Mouse (Mus musculus) intestine, embryonic 16.5 days (tissue): Measurements from ENCODE around the gene 2510002D24Rik. TPM values are rescaled to one million over a fixed set of nuclear protein-coding genes. Genes with fewer than 3 reads are reported as not detected.

Experiments used
- ATAC-seq: fragments of 200-750 bp; cut with Nextera tagmentation; 2 replicates; pipeline ENCODE4 v1.8.0; 2017; ENCODE audit warnings: moderate TSS enrichment, moderate library complexity
- H3K27ac ChIP-seq: fragments of 300-500 bp; sonication (generic); 2 replicates; pipeline ENCODE4 v1.5.1; 2014; ENCODE audit warnings: mild to moderate bottlenecking, low read length
- H3K27me3 ChIP-seq: fragments of 300-500 bp; sonication (generic); replicated peaks from 2 replicates; pipeline ENCODE4 v1.6.1; 2014; ENCODE audit warnings: low read length, control low read depth, mixed read lengths; ENCODE audit not compliant: control insufficient read depth, insufficient read depth
- H3K36me3 ChIP-seq: fragments of 300-500 bp; sonication (generic); 2 replicates; pipeline ENCODE4 v1.6.1; 2014; ENCODE audit warnings: low read length, control low read depth; ENCODE audit not compliant: control insufficient read depth, insufficient read depth
- H3K4me1 ChIP-seq: fragments of 300-500 bp; sonication (generic); 2 replicates; pipeline ENCODE4 v1.6.1; 2014; ENCODE audit warnings: low read length, control low read depth, mixed read lengths; ENCODE audit not compliant: control insufficient read depth, insufficient read depth
- H3K4me2 ChIP-seq: fragments of 300-500 bp; sonication (generic); 2 replicates; pipeline ENCODE4 v1.6.1; 2014; ENCODE audit warnings: low read depth, low read length, control low read depth
- H3K4me3 ChIP-seq: fragments of 300-500 bp; sonication (generic); 2 replicates; pipeline ENCODE4 v1.5.1; 2014; ENCODE audit warnings: mild to moderate bottlenecking, low read length
- H3K9ac ChIP-seq: fragments of 300-500 bp; sonication (generic); 2 replicates; pipeline ENCODE4 v1.6.1; 2014; ENCODE audit warnings: low read depth, low read length
- H3K9me3 ChIP-seq: fragments of 300-500 bp; sonication (generic); 2 replicates; pipeline ENCODE4 v1.6.1; 2016; ENCODE audit warnings: low read length, control low read depth; ENCODE audit not compliant: control insufficient read depth
- WGBS: fragments of 180-500 bp; shearing (Covaris S2); extraction: QIAGEN DNeasy Blood & Tissue Kit; methylation state at CpG from one replicate; pipeline ENCODE4 v1.1.7; 2014; 5-methylcytosine and 5-hydroxymethylcytosine counted together
- polyA plus RNA-seq: library from polyadenylated mRNA; unstranded; fragments of >200 nt; fragmentation: Nextera tagmentation; extraction: Ambion mirVana; gene quantifications from 2 replicates; pipeline ENCODE4 v1.2.1, GENCODE M21; 2015

Gene 2510002D24Rik
- polyA plus RNA-seq, 1 experiment from 2014 or later: 58.4 TPM

DNA sequence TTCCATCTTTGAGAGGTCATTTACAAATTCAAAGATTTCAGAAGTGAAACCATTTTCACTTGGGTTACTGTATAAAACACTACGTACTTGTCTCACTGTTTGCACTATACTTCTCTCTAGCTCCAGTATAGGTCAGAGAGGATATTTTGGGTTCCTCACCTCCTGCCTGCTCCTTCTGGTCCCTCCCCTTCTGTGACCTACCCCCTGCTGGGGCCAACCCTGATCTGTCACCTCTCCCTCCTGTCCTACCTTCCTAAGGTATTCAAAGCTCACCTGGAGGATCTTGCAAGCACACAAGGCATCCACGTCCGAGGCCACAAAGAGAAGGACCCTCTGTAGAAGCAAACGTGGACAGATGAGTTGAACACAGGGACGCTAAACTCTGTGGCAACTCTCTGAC, 25.3 kb upstream of the 2510002D24Rik start:
- 6% methylated on average over 5 of the region's 5 CpGs for WGBS
- Histone ChIP-seq H3K9me3 (no peaks in the 10 kb centered on the region), H3K4me1 (peaks cover 11% of the 10 kb centered on the region), H3K36me3 (peaks cover 4% of the 10 kb centered on the region; the same call in 1 of the 2 replicates), H3K4me2 (peak overlapping the region; percentile 93), H3K9ac (peak overlapping the region; percentile 70), H3K27me3 (no peaks in the 10 kb centered on the region), H3K27ac (peak overlapping the region; percentile 45), H3K4me3 (peak overlapping the region; percentile 70)
- ATAC-seq: peak; percentile 31

DNA sequence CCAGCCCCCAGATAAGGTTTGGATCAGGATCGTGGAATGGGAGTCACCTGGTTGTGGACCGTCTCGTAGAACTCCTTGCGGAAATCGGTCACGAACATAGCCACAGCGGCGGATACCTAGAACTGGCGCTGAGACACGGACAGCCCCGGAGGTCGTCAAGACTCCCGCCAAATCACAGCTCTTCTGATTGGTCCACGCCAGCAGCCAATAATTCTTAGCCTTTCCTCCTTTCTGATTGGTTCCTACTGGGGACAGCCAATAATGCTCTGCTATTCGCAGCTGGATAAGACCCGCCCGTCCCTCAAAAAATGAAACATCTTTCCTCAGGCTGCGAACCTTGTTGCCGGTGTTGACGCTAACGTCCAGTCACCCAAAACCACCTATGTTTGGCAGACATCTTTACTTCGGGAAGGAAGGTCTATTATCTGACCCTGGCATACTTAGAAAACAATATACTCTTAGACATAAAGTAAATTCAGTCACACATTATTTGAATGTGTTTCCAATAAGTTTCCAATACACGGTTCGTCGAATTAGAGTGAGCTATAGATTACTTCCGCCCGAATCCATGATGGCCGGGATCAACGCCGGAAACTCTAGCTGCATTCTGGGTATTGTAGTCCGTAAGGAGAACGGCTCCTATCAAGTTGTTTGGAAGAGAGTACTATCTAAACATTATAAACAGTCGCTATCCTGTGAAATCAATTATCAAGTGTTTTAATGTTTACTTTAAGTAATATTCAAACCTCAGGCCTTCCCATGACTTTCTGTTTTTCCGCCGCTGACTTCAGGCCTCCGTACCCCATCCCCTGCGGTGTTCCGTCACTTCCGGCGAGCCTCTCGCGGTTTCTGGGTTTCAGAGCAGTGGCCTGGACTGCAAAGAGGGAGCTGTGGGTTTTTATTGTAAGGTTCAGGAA, 24.7 kb upstream of the 2510002D24Rik start, which contains the start of the genes Ufd1 and Cdc45:
Ufd1 (plus strand) TSS at position 312 of the 917 bp plus-strand sequence.
Cdc45 (minus strand) TSS at position 520 of the 917 bp plus-strand sequence.
- WGBS: under 1% methylated on average over 42 of the region's 42 CpGs
- Histone ChIP-seq H3K4me2 (peak within 1 kb of the TSS; percentile 93), H3K9me3 (no peaks in the 10 kb centered on the region), H3K27ac (peak within 1 kb of the TSS; percentile 73), H3K4me1 (peaks cover 11% of the 10 kb centered on the region), H3K9ac (peak within 1 kb of the TSS; percentile 79), H3K36me3 (peaks cover 4% of the 10 kb centered on the region; the same call in 1 of the 2 replicates), H3K27me3 (no peaks in the 10 kb centered on the region), H3K4me3 (peak within 1 kb of the TSS; percentile 70)
- peak; percentile 97 for ATAC-seq

DNA sequence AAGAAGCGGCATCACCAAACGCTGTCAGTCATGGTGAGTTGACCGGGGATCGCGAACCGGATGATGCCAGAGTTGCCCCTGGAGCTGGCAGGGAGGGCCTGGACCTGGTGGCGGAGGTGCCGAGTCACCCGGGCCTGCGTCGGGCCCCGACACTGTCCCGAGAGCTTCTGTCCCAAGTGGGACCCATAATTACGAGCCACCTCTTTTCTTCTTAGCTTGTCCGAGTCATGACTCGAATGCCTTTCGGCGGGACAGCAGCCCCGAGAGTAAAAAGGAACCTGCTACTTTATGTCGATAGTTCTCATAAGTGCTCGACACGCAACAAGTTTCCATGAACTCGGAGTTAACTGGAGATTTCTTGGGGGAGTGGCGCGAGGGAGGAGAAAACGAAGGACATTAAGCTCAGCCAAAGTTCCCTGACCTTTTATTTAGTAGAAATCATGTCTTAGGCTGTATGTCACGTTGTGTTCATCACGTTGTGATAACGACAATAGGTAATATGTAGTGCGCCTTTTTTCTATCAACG, 23.9 kb upstream of the 2510002D24Rik start:
- Histone ChIP-seq H3K36me3 (peaks cover 4% of the 10 kb centered on the region; the same call in 1 of the 2 replicates), H3K4me3 (peak overlapping the region; percentile 70), H3K9ac (peak overlapping the region; percentile 79), H3K4me2 (peak overlapping the region; percentile 70), H3K9me3 (no peaks in the 10 kb centered on the region), H3K27me3 (no peaks in the 10 kb centered on the region), H3K27ac (peak overlapping the region; percentile 73; the same call in 1 of the 2 replicates), H3K4me1 (peaks cover 11% of the 10 kb centered on the region)
- peak; percentile 45 for ATAC-seq
- 1% methylated on average over 31 of the region's 31 CpGs for WGBS

DNA sequence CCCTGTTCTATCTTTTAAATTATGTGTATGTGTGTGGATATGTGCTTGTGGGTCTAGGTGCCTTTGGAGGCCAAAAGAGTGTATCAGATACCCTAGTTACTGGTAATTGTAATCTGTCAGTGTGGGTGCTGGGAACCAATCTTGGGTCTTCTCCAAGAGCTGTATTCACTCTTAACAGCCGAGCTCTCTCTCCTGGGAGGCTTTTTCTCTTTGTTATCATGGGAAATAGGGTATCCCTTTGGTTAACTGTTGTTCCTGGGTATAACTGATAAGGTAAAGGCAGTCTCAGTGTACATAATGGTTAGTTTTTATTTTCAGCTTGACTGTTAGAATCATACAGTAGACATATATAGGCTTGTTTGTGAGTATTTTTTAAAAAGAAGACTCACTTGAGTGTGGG, 14.0 kb upstream of the 2510002D24Rik start:
- H3K9ac ChIP-seq: no peak overlapping the region
- no peak for ATAC-seq
- 77% methylated on average over 1 of the region's 1 CpGs for WGBS
- no peaks in the 10 kb centered on the region for H3K9me3 ChIP-seq
- no peak overlapping the region for H3K27ac ChIP-seq
- no peak overlapping the region for H3K4me3 ChIP-seq
- no peaks in the 10 kb centered on the region for H3K27me3 ChIP-seq
- peaks cover 45% of the 10 kb centered on the region for H3K36me3 ChIP-seq
- no peaks in the 10 kb centered on the region for H3K4me1 ChIP-seq
- H3K4me2 ChIP-seq: no peak overlapping the region

DNA sequence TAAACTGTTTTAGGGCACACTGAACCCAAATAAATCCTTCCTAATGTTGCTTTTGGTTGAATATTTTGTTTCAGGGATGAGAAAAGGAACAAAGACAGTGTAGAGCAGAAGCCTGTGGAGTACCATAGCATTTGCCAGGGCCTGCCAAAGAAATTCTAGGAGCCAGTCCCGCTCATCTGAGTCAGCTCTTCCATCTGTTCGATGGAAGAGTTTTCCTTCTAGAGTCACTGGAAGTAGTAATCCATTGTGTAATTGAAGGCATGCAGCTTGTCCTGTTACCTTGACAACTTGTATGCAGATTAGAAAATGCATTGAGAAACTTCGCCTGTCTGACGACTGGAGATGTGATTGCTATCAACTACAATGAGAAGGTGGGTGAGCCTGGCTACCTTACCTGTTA, 13.5 kb upstream of the 2510002D24Rik start:
- Histone ChIP-seq H3K9me3 (no peaks in the 10 kb centered on the region), H3K36me3 (peaks cover 44% of the 10 kb centered on the region), H3K4me3 (no peak overlapping the region), H3K4me1 (no peaks in the 10 kb centered on the region), H3K27me3 (no peaks in the 10 kb centered on the region), H3K27ac (no peak overlapping the region), H3K4me2 (no peak overlapping the region), H3K9ac (no peak overlapping the region)
- ATAC-seq: no peak
- 80% methylated on average over 4 of the region's 4 CpGs for WGBS

DNA sequence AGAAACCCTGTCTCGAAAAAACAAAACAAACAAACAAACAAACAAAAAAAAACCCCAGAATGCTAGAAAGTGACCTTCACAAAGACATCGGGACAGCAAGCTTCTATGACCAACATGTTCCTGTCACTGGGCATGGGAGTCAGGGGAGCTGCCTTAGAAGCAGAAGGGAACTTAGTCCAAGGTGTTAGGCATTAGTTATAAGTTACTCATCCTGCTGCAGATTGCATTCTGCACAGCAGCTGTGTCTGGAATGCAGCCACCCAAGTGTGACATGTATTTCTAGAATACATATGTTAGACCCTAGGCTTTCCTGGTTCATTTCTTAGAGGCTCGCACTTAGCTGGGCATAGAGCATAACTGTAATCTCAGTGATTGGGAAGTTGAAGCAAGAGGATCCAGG, 7.7 kb upstream of the 2510002D24Rik start:
- Histone ChIP-seq H3K27me3 (no peaks in the 10 kb centered on the region), H3K27ac (no peak overlapping the region), H3K4me3 (no peak overlapping the region), H3K9ac (no peak overlapping the region), H3K4me1 (no peaks in the 10 kb centered on the region), H3K4me2 (no peak overlapping the region), H3K9me3 (no peaks in the 10 kb centered on the region), H3K36me3 (peaks cover 16% of the 10 kb centered on the region)
- WGBS: 90% methylated on average over 3 of the region's 3 CpGs
- no peak for ATAC-seq

DNA sequence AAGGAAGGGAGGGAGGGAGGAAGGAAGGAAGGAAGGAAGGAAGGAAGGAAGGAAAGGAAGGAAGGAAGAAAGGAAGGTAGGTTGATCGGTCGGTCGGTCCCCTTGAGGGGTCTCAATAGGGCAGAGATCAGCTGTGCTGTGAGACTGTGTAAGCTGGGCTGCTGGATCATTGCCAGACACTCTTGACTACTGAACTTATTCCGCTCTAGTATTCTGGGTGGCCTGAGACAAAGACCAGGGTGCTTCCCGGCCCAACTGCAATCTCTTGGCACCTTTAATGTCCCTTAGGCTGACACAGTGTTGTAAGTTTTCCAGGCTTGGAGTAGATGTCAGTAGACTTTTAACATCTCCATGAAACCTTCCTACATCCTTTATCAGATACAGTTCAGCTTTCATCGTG, 7.3 kb upstream of the 2510002D24Rik start:
- Histone ChIP-seq H3K36me3 (peaks cover 20% of the 10 kb centered on the region), H3K9me3 (no peaks in the 10 kb centered on the region), H3K4me2 (no peak overlapping the region), H3K27me3 (no peaks in the 10 kb centered on the region), H3K4me3 (no peak overlapping the region), H3K9ac (no peak overlapping the region), H3K27ac (no peak overlapping the region), H3K4me1 (no peaks in the 10 kb centered on the region)
- WGBS: 85% methylated on average over 6 of the region's 6 CpGs
- ATAC-seq: no peak

DNA sequence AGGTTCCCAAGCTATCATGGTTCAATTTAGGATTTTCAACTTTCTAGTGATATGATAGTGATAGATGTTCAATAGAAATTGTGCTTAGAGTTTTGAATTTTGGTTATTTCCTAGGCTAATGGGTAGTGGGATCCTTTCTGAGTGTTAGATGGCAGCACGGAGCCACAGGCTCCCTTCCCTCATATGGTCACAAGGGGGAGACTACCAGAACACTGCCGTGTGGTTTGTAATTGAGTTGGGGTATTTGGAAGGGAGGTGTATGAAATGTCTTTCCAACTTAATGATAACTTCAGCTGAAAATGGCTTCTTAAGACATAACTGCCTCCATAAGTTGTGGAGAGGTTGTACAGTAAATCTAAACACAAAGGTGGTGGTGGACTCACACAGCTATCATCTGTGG, 2.9 kb upstream of the 2510002D24Rik start:
- no peak overlapping the region for H3K27ac ChIP-seq
- ATAC-seq: no peak
- peaks cover 4% of the 10 kb centered on the region; the same call in 1 of the 2 replicates for H3K4me1 ChIP-seq
- no peaks in the 10 kb centered on the region for H3K9me3 ChIP-seq
- no peak overlapping the region for H3K4me2 ChIP-seq
- WGBS: 74% methylated on average over 2 of the region's 2 CpGs
- no peaks in the 10 kb centered on the region for H3K27me3 ChIP-seq
- peaks cover 9% of the 10 kb centered on the region for H3K36me3 ChIP-seq
- no peak overlapping the region for H3K9ac ChIP-seq
- H3K4me3 ChIP-seq: no peak overlapping the region

DNA sequence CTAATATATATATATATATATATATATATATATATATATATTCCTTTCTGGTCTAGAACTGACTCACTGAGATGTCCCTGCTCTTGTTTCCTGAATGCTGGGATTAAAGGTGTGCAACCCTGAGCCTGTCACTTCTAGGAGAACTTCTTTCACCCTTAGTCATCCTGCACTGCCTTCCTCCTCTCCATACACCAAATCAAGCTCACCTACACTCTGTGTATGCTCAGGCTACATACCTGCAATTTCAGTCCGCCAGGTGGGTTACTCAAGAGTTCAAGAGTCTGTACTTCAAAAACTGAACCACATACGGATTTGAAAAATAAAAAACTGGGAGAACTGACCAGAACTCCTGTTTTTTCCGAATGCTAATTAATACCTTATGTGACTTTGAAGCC, 308 bp upstream of the 2510002D24Rik start:
- H3K4me3 ChIP-seq: peak overlapping the region; percentile 84
- H3K27me3 ChIP-seq: no peaks in the 10 kb centered on the region
- ATAC-seq: peak; percentile 70
- H3K27ac ChIP-seq: no peak overlapping the region
- peak overlapping the region; percentile 74 for H3K4me2 ChIP-seq
- no peaks in the 10 kb centered on the region for H3K9me3 ChIP-seq
- WGBS: 28% methylated on average over 3 of the region's 3 CpGs
- H3K36me3 ChIP-seq: peaks cover 13% of the 10 kb centered on the region
- peak overlapping the region; percentile 94 for H3K9ac ChIP-seq
- H3K4me1 ChIP-seq: peaks cover 4% of the 10 kb centered on the region; the same call in 1 of the 2 replicates
